Mouse (Mus musculus) lung, adult 2 months (tissue): ENCODE measurements around the gene Ugt1a10.

Experiments used
- CTCF ChIP-seq: fragments of 200-500 bp; IDR thresholded peaks from 2 replicates; pipeline ENCODE4 v1.5.1; 2011; ENCODE audit warnings: mild to moderate bottlenecking, low read length, control low read depth; ENCODE audit not compliant: insufficient read depth
- POLR2A ChIP-seq: fragments of 200-500 bp; IDR thresholded peaks from 2 replicates; pipeline ENCODE4 v1.6.1; 2011; ENCODE audit warnings: low read depth, mild to moderate bottlenecking, control low read depth, low read length, borderline replicate concordance; ENCODE audit errors: extremely low read depth

GRCm38 (mm10) chr1:88258361-88258760, 203.2 kb downstream of the Ugt1a10 start:
- TF ChIP-seq CTCF (no peak), POLR2A (no peak)
